Mouse (Mus musculus) lung, postnatal 14 days (tissue): ENCODE results near the gene Nup210l.

Experiments used
- DNase-seq: peaks from one replicate; pipeline ENCODE4 v3.0.0; 2021

The Nup210l gene

GRCm38 (mm10) chr3:90103938-90104337 lies at the start of gene Nup210l:
TSS of gene Nup210l (plus strand) at chr3:90104132.
- no peak for DNase-seq

GRCm38 (mm10) chr3:90061549-90061948 lies 42.4 kb upstream of the Nup210l start:
- DNase-seq = no peak

- no peak for DNase-seq
Observed at GRCm38 (mm10) chr3:90062539-90062938, 41.4 kb upstream of the Nup210l start.

- no peak for DNase-seq
Observed at GRCm38 (mm10) chr3:90064383-90064782, 39.5 kb upstream of the Nup210l start.

- peak; percentile 65 for DNase-seq
Observed at GRCm38 (mm10) chr3:90065553-90065952, 38.4 kb upstream of the Nup210l start.

- no peak for DNase-seq
Observed at GRCm38 (mm10) chr3:90067851-90068250, 36.1 kb upstream of the Nup210l start.

GRCm38 (mm10) chr3:90069688-90070087 lies 34.2 kb upstream of the Nup210l start:
- DNase-seq = no peak

GRCm38 (mm10) chr3:90072294-90072693 lies 31.6 kb upstream of the Nup210l start, which contains the start of gene Tpm3:
TSS of gene Tpm3 (plus strand) at chr3:90072649.
- no peak for DNase-seq

- DNase-seq = peak; percentile 90
Observed at GRCm38 (mm10) chr3:90076921-90077716, 26.8 kb upstream of the Nup210l start.

- DNase-seq = no peak
Observed at GRCm38 (mm10) chr3:90078224-90078623, 25.7 kb upstream of the Nup210l start.

GRCm38 (mm10) chr3:90079133-90079762 lies 24.7 kb upstream of the Nup210l start:
- DNase-seq = peak; percentile 93

GRCm38 (mm10) chr3:90079763-90080497 lies 24.0 kb upstream of the Nup210l start:
- peak; percentile 80 for DNase-seq

GRCm38 (mm10) chr3:90080498-90080863 lies 23.5 kb upstream of the Nup210l start:
- no peak for DNase-seq

- DNase-seq = no peak
Observed at GRCm38 (mm10) chr3:90081365-90082240, 22.3 kb upstream of the Nup210l start.

- DNase-seq = peak; percentile 29
Observed at GRCm38 (mm10) chr3:90083034-90083433, 20.9 kb upstream of the Nup210l start.

GRCm38 (mm10) chr3:90083698-90084324 lies 20.1 kb upstream of the Nup210l start:
- DNase-seq = no peak

- DNase-seq = peak; percentile 29
Observed at GRCm38 (mm10) chr3:90084790-90085189, 19.1 kb upstream of the Nup210l start.

GRCm38 (mm10) chr3:90085281-90085680 lies 18.7 kb upstream of the Nup210l start:
- peak; percentile 60 for DNase-seq

GRCm38 (mm10) chr3:90086068-90086467 lies 17.9 kb upstream of the Nup210l start:
- DNase-seq = no peak

- DNase-seq = peak; percentile 14
Observed at GRCm38 (mm10) chr3:90088617-90089016, 15.3 kb upstream of the Nup210l start.

GRCm38 (mm10) chr3:90090892-90091291 lies 13.0 kb upstream of the Nup210l start:
- no peak for DNase-seq

GRCm38 (mm10) chr3:90094453-90094852 lies 9.5 kb upstream of the Nup210l start:
- no peak for DNase-seq
